Mouse (Mus musculus) kidney, embryonic 15.5 days (tissue): ENCODE data around the gene Pet100. TPM values are rescaled to one million over a fixed set of nuclear protein-coding genes. Genes with fewer than 3 reads are reported as not detected.

Experiments
- ATAC-seq: fragments of 200-750 bp; cut with Nextera tagmentation; replicated peaks from 2 replicates; pipeline ENCODE4 v1.8.0; 2017; ENCODE audit warnings: moderate TSS enrichment; ENCODE audit not compliant: low FRiP score
- H3K27ac ChIP-seq: fragments of 300-500 bp; sonication (generic); 2 replicates; pipeline ENCODE4 v1.5.1; 2015; ENCODE audit warnings: mild to moderate bottlenecking, inconsistent platforms
- H3K27me3 ChIP-seq: fragments of 300-500 bp; sonication (generic); 2 replicates; pipeline ENCODE4 v1.6.1; 2015; ENCODE audit warnings: inconsistent platforms
- H3K36me3 ChIP-seq: fragments of 300-500 bp; sonication (generic); 2 replicates; pipeline ENCODE4 v1.6.1; 2015; ENCODE audit warnings: inconsistent platforms
- H3K4me1 ChIP-seq: fragments of 300-500 bp; sonication (generic); 2 replicates; pipeline ENCODE4 v1.6.1; 2015; ENCODE audit warnings: inconsistent platforms
- H3K4me2 ChIP-seq: fragments of 300-500 bp; sonication (generic); 2 replicates; pipeline ENCODE4 v1.6.1; 2015; ENCODE audit warnings: moderate library complexity, mild to moderate bottlenecking, inconsistent platforms
- H3K4me3 ChIP-seq: fragments of 300-500 bp; sonication (generic); replicated peaks from 2 replicates; pipeline ENCODE4 v1.5.1; 2015; ENCODE audit warnings: mild to moderate bottlenecking, inconsistent platforms
- H3K9ac ChIP-seq: fragments of 300-500 bp; sonication (generic); 2 replicates; pipeline ENCODE4 v1.6.1; 2015; ENCODE audit warnings: mild to moderate bottlenecking, inconsistent platforms
- H3K9me3 ChIP-seq: fragments of 300-500 bp; sonication (generic); replicated peaks from 2 replicates; pipeline ENCODE4 v1.6.1; 2016; ENCODE audit warnings: inconsistent platforms
- WGBS: fragments of 180-500 bp; shearing (Covaris S2); methylation state at CpG from one replicate; pipeline ENCODE4 v1.1.7; 2015; ENCODE audit warnings: mixed read lengths; 5-methylcytosine and 5-hydroxymethylcytosine counted together
- polyA plus RNA-seq: library from polyadenylated mRNA; unstranded; fragments of >200 nt; fragmentation: Nextera tagmentation; extraction: Ambion mirVana; gene quantifications from 2 replicates; pipeline ENCODE4 v1.2.1, GENCODE M21; 2015

Gene Pet100
- polyA plus RNA-seq, 1 experiment from 2014 or later: 108 TPM

DNA sequence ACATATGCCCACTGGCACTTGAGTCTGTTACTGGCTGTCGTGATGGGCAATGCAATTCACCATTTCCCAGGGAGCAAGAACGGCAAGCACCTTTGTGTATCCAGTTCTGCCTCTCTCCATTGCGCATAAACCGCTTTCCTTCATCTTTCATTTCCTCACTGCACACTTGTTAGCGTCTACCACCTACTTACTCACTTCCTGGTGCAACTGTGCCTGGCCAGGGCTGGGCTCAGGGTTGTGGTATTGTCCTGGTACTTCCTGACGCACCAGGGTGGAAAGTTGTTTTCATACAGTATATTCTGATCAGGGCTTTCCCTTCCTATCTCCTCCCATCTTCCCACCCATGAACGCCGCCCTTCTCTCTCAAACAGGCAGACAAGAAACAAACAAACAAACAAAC lies 39.5 kb downstream of the Pet100 start:
- Histone ChIP-seq H3K4me2 (no peak overlapping the region), H3K36me3 (no peaks in the 10 kb centered on the region), H3K9me3 (no peaks in the 10 kb centered on the region), H3K27me3 (no peaks in the 10 kb centered on the region), H3K4me3 (no peak overlapping the region), H3K9ac (no peak overlapping the region), H3K4me1 (peaks cover 9% of the 10 kb centered on the region), H3K27ac (no peak overlapping the region)
- no peak for ATAC-seq
- 80% methylated on average over 8 of the region's 8 CpGs for WGBS

- Histone ChIP-seq H3K36me3 (no peaks in the 10 kb centered on the region), H3K4me1 (no peaks in the 10 kb centered on the region), H3K27ac (no peak overlapping the region), H3K9ac (no peak overlapping the region), H3K4me3 (no peak overlapping the region), H3K27me3 (no peaks in the 10 kb centered on the region), H3K4me2 (no peak overlapping the region), H3K9me3 (no peaks in the 10 kb centered on the region)
- 66% methylated on average over 5 of the region's 5 CpGs for WGBS
- ATAC-seq: no peak
Measured at GRCm38 (mm10) chr8:3664405-3664804, 43.1 kb downstream of the Pet100 start.

DNA sequence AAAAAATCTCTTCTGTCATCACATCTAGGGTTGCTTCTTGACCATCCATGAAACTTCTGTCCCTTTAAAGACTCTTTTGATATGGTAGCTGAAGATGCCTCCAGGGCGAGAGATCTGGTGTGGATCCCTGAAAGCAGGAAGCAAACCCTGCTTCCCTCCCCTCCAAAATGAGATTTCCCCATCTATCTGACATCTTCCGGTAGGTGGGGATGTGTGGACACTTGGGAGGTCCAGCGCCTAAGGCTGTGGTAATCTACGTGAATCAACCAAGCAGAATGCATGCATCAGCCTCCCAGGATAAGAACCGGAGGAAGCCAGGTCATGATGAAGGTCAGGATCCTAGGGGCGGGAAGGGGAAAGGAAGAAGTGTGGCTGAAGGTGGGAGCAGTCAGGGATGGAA lies 44.2 kb downstream of the Pet100 start, which contains the start of gene Mcemp1:
Gene Mcemp1 (plus strand): TSS at position 248 of the 400 bp plus-strand sequence.
- Histone ChIP-seq H3K4me3 (no peak within 1 kb of the TSS), H3K27ac (no peak within 1 kb of the TSS), H3K36me3 (no peaks in the 10 kb centered on the region), H3K27me3 (no peaks in the 10 kb centered on the region), H3K4me2 (no peak within 1 kb of the TSS), H3K9ac (no peak within 1 kb of the TSS), H3K4me1 (no peaks in the 10 kb centered on the region), H3K9me3 (no peaks in the 10 kb centered on the region)
- WGBS: 62% methylated on average over 5 of the region's 6 CpGs
- ATAC-seq: no peak

DNA sequence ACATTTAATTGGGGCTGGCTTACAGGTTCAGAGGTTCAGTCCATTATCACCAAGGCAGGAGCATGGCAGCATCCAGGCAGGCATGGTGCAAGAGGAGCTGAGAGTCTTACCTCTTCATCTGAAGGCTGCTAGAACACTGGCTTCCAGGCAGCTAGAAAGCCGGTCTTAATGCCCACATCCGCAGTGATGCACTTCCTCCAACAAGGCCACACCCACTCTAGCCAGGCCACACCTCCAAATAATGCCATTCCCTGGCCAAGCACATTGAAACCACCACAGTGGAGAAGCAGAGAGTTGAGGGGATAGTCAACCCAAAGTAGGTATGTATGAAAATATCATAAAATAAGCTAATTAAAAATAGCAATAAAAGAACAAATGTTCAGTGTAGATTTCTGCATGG lies 49.0 kb downstream of the Pet100 start:
- Histone ChIP-seq H3K27ac (no peak overlapping the region), H3K9me3 (no peaks in the 10 kb centered on the region), H3K4me1 (peaks cover 7% of the 10 kb centered on the region; the same call in 1 of the 2 replicates), H3K27me3 (no peaks in the 10 kb centered on the region), H3K9ac (no peak overlapping the region), H3K36me3 (no peaks in the 10 kb centered on the region), H3K4me2 (no peak overlapping the region), H3K4me3 (no peak overlapping the region)
- ATAC-seq: no peak
- WGBS: 71% methylated on average over 2 of the region's 2 CpGs

DNA sequence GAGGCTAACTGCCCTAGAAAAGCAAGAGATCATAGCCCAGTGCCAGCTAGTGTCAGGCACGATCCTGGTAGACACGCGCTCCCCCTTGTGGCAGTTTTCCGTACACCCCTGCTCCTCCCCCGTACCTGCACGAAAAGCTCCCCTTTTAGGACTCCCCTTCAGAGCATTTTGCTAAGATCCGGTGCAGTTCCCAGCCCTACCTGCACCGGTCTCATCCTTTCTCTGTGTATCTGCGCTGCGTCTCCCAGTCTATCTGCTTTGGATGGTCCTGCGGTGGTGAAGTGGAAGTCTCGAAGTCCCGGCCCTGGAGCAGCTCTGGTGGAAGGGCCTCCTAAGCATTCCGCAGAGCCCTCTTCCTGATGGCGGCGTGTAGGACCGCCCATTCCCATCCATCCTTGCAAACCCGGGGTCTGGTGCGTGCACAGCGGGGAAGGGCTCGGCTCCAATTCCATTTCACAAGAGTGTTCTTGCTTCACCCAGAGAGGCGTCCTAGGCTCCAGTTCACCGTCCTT lies 50.7 kb downstream of the Pet100 start, which contains the start of gene Fcor:
Gene Fcor (minus strand): TSS at position 383 of the 512 bp plus-strand sequence.
- H3K9me3 ChIP-seq: no peaks in the 10 kb centered on the region
- H3K9ac ChIP-seq: peak within 1 kb of the TSS; percentile 48
- H3K4me1 ChIP-seq: peaks cover 11% of the 10 kb centered on the region
- no peaks in the 10 kb centered on the region for H3K27me3 ChIP-seq
- peak within 1 kb of the TSS; percentile 75 for H3K27ac ChIP-seq
- no peaks in the 10 kb centered on the region for H3K36me3 ChIP-seq
- peak within 1 kb of the TSS; percentile 84 for H3K4me2 ChIP-seq
- H3K4me3 ChIP-seq: peak within 1 kb of the TSS; percentile 65
- under 1% methylated on average over 23 of the region's 23 CpGs for WGBS
- ATAC-seq: peak; percentile 83

DNA sequence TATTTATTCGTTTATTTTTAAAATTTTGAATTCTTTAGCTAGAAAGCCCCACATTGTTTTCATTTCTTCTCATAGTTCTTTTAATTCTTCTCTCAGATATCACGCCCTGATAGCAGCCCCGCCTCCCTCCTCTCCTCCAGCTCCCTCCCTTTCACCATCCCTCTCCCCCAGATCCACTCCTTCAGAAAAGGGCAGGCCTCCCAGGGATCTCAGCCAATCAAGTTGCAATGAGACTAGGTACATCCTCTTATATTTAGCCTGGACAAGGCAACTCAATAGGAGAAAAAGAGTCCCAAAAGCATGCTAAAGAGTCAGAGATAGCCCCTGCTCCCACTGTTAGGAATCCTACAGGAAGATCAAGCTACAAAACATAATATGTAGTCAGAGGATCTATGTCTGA lies 53.3 kb downstream of the Pet100 start:
- no peak overlapping the region for H3K4me2 ChIP-seq
- peaks cover 13% of the 10 kb centered on the region for H3K36me3 ChIP-seq
- ATAC-seq: no peak
- no peaks in the 10 kb centered on the region for H3K9me3 ChIP-seq
- no peaks in the 10 kb centered on the region for H3K27me3 ChIP-seq
- no peak overlapping the region for H3K27ac ChIP-seq
- no peak overlapping the region for H3K4me3 ChIP-seq
- peaks cover 22% of the 10 kb centered on the region for H3K4me1 ChIP-seq
- H3K9ac ChIP-seq: no peak overlapping the region
- 55% methylated on average over 3 of the region's 3 CpGs for WGBS

Other genes starting within 250 kb of the Pet100 start
- 10.9 and 11.2 TPM in 2 replicates for gene Arhgef18, start 228.5 kb upstream of the Pet100 start, polyA plus RNA-seq
- gene Pex11g, start 153.9 kb upstream of the Pet100 start, polyA plus RNA-seq: 6.2 and 7.5 TPM in 2 replicates
- not detected in 2 replicates for gene Tex45, start 150.7 kb upstream of the Pet100 start, polyA plus RNA-seq
- 47.3 and 50.0 TPM in 2 replicates for gene Zfp358, start 128.4 kb upstream of the Pet100 start, polyA plus RNA-seq
- 56.0 and 57.1 TPM in 2 replicates for gene Mcoln1, start 121.1 kb upstream of the Pet100 start, polyA plus RNA-seq
- gene Pnpla6, start 106.2 kb upstream of the Pet100 start, polyA plus RNA-seq: 29.4 and 38.3 TPM in 2 replicates
- gene C330021F23Rik, start 53.6 kb upstream of the Pet100 start, polyA plus RNA-seq: 7.5 and 8.3 TPM in 2 replicates
- gene Camsap3, start 34.3 kb upstream of the Pet100 start, polyA plus RNA-seq: 14.1 and 15.8 TPM in 2 replicates
- gene Xab2, start 232 bp upstream of the Pet100 start, polyA plus RNA-seq: 60.4 and 65.0 TPM in 2 replicates
- gene Pcp2, start 4.0 kb downstream of the Pet100 start, polyA plus RNA-seq: 0.34 and 0.48 TPM in 2 replicates
- gene Stxbp2, start 9.4 kb downstream of the Pet100 start, polyA plus RNA-seq: 78.5 and 85.3 TPM in 2 replicates
- gene Retn, start 34.2 kb downstream of the Pet100 start, polyA plus RNA-seq: 0.66 TPM in 1 of 2 replicates, not detected in the other
- 0.32 and 0.57 TPM in 2 replicates for gene Mcemp1, start 44.2 kb downstream of the Pet100 start, polyA plus RNA-seq
- 12.4 and 12.6 TPM in 2 replicates for gene Fcor, start 50.8 kb downstream of the Pet100 start, polyA plus RNA-seq
- gene Trappc5, start 54.8 kb downstream of the Pet100 start, polyA plus RNA-seq: 38.3 and 39.5 TPM in 2 replicates
- gene Fcer2a, start 72.6 kb downstream of the Pet100 start, polyA plus RNA-seq: 0.12 and 0.33 TPM in 2 replicates
- 0.21 and 0.44 TPM in 2 replicates for gene Clec4g, start 99.1 kb downstream of the Pet100 start, polyA plus RNA-seq
- gene Cd209a, start 127.4 kb downstream of the Pet100 start, polyA plus RNA-seq: not detected in 2 replicates
- gene Cd209e, start 232.8 kb downstream of the Pet100 start, polyA plus RNA-seq: not detected in 2 replicates